Mouse (Mus musculus): ENCODE results near the gene C1rl. TPM values are rescaled to one million over a fixed set of nuclear protein-coding genes. Genes with fewer than 3 reads are reported as not detected.
"Not testable (repeated sequence)": the region's sequence is repeated elsewhere in the genome, so short reads cannot be mapped to it uniquely, and the experiment has no call there.

C1rl gene
- under 1 TPM; 0.39 to 0.67 (median 0.60) TPM for total RNA-seq (2022)

DNA sequence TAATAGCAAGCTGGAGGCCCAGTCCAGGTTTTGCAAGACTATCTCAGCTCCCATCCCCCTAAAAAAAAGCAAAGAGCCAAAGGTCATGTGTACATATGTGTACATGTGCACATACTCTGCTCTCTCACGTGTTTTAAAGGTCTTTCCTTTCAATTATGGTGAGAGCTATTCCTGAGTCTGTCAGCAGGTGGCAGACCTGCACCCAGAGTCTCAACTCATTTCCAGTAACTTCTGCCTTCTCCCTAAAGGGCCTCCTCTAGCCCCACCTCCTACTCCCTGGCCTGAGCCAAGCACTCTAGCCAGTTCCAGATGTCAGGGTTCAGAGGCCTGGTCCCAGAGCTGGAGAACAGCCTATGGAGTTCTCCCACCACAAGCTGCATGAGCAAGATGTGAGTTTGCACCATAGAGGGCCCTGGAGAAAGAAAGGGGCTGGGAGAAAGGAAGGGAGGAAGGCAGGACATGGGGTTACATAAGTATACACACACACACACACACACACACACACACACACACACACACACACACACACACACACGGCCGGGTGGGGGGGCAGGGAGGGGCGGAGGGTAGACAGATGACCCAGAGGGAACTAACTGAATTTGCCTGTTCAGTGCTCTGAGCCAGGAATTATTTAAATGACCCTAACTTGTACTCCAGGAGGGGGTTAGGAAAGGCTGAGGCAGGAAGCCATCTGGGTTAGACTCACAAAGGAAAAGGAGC is at the start of gene C1rl:
C1rl (plus strand) TSS at position 272 of the 720 bp plus-strand sequence.
- peak; percentile 37 to 69 for DNase-seq (ENCODE audit: low spot score in 2 of 2)

DNA sequence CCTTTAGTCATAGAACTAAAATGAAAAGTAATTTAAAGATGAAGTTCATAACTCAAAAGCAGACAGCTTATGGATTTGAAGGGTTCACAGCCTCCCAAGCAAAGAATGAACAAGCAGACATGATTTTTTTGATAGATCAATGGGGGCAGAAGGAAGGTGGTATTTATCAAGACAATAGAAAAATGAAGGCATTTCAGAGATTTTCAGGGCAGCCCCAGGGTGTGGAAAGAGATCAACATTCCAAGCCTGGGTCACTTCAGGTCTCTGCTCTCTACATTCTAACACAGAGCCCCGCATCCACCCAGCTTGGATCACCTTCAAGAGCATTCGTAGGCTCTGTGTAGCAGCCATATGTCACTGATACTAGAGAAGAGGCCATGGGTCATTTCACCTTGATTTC is 49.6 kb upstream of the C1rl start:
- DNase-seq (ENCODE audit: low spot score in 2 of 2) = no peak

DNA sequence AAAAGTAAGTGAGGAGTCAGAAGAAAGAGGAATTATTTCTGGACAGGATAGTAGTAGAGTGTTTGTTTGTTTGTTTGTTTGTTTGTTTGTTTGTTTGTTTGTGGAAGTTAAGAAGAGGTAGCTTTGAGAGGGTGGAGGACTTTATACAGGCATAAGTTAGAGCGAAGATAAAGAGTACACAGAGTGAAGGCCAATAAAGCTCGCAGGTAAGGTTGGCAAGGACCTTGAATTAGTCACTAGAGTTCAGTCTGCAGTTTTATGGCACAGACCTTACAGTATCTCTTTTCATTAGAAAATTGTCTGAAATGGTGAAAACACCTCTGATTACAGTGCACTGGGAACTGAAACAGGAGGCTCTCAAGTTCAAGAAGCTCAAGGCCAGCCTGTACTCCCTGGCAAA is 46.9 kb upstream of the C1rl start:
- DNase-seq (ENCODE audit: low spot score in 2 of 2) = no peak

DNA sequence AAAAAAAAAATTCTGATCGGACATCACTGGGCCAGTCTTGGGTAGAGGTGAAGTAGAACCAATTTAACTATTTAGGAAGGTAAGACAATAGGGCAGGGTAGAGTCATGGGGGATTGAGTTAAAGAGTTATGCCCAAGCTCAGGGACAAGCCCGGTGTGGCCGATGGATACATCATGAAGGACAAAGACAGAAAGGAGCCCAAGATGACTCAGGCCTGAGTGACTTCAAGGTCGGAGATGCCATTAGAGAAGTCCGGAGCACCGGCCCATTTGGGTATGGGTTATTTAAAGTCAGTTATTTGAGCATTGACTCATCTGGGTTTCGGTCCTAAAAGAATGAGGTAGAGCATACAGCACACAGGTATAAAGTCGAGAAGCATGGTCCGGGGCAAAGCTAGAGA is 46.5 kb upstream of the C1rl start:
- no peak for DNase-seq (ENCODE audit: low spot score in 2 of 2)

DNA sequence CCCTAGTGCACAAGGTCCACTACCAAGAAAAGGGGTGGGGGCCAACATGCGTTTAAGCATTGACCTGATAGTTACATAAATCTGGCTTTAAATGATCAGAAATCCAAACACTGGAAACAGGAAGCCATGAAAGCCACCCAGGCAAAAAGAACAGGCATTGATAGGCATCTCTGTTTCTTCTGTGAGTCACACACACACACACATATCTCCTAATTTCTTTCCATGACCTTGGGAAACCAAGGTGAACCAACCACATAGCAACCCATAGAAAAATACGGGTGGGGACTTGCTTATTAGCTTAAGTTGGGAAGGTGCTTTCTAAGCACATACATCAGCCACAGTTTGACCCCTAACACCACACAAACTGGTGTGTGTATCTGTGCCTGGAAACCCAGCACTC is 45.6 kb upstream of the C1rl start:
- DNase-seq (ENCODE audit: low spot score in 2 of 2) = no peak

DNA sequence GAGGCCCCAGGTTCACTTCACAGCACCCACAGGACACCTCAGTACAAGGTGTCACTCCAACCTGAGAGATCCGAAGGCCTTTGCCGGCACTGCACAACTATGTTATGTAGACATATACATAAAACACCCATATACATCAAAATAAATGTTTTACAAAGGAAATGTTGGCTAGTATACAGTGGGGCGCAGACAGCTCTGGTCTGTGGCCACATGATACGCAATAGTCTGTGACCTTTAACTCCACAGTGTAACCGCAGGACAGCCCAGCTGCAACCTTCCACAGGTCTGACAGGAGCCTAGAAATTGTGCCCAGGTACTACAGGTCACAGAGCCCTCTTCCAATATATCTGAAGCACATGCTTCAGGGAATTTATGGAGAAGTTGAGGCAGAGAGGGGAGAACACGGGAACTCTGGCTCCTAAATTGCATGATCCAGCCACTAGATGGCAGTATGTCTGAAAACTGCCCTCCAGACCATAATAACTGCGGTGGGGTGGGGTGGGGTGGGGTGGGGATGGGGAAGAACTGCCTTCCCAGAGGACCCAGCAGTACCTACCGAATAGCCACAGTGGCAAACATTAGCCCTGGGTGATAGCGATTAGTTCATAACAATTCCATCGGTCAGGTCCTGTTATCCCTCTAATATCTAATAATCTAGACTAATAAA is 44.6 kb upstream of the C1rl start:
- DNase-seq (ENCODE audit: low spot score in 2 of 2) = no peak

DNA sequence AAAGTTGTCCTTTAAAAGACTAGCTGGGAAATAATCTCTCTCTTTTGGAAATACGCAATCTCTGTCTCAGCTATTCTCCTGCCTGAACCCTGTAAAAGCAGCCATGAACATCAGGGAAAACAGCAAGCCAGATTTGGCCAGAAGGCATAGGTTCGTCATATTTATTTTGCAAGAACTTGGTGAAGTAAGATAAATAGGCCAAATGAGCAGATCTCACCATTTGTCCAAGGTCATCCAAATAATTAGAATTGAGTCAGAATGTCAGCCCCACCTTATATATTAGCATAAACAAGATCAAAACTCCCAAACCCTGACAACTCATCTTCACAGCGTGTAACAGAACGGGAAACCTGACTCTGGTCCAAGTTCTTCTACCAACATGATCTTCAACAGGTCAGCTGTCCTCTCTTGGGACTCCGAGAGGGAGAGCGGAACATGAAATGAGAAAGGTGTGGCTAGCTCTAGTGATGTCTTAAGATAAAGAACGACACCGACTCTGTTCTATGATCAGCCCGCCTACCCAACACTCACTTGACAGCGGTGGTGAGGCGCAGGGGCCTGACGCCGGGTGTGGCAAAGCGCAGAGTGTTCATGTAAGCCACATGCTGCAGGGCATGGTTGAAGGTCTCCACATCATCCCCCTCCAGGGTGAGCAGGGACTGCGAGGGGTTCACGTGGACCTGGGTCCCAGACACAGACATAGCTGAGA is 43.8 kb upstream of the C1rl start:
- no peak for DNase-seq (ENCODE audit: low spot score in 2 of 2)

DNA sequence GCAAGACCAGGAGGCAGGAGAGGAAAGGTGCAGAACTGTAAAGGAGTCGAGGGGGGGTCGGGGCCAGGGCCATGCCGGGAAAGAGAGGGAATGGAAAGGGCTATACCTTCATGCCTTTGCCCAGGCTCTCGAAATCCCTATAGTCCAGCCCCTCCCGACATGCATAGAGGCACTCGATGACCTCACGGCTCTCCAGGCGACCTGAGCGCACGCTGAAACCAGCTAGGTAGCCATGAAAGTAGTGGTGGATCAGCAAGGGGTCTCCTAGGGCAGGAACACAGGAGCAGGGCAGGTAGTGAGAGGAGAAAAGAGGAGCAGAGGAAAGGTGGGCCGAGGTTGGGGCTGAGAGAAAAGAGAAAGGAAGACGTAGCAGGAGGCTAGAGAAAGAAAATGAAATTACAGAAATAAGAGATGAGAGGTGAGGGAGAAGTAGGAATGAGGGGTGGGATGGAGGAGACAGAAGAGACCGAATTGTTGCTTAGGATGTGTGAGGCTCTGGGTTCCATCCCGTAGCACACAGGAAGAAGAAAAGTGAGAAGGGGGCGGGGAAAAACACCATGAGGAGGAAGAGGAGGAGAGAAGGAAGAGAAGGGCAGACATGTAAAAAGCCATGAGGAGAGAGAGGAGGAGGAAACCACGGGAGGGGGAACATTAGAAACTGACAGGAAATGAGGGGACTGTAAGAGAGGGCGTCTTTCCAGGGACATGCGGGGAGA is 43.1 kb upstream of the C1rl start:
- DNase-seq (ENCODE audit: low spot score in 2 of 2) = no peak

DNA sequence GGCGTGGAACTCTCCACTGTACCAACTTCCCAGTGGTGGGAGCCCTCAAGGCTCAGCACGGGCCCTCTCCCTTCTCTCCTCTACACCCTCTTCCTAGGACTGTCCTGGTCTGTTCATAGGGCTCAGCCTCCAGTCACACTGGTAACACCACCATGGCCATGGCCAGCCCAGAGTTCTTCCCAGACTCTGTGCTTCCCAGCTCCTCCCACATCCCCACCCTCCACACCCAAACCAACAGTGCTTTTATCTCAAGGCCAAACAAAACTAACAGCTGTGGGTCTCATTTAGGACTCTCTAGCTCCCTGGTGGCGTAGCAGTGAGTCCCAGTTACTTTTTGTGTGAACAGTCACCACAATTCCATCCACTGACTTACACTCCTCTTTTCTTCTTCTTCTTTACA is 40.9 kb upstream of the C1rl start:
- DNase-seq (ENCODE audit: low spot score in 2 of 2) = no peak

DNA sequence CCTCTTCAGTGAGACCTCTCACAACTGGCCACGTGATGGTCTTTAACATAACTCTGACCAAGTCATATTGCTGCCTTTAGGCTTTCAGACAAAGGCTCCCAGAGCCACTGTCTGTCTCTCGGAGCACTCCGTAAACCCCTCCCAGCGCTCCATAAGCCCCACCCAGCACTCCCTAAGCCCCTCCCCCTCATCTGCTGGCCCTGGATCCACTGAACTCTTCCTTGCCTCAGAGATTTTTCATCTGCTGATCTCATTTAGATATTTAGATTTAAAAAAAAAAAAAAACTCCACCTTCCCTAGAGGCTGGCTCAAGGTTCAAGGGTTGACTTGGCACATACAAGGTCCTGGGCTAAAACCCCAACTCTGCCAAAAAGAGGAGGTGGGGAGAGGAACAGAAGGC is 39.2 kb upstream of the C1rl start:
- no peak for DNase-seq (ENCODE audit: low spot score in 2 of 2)

DNA sequence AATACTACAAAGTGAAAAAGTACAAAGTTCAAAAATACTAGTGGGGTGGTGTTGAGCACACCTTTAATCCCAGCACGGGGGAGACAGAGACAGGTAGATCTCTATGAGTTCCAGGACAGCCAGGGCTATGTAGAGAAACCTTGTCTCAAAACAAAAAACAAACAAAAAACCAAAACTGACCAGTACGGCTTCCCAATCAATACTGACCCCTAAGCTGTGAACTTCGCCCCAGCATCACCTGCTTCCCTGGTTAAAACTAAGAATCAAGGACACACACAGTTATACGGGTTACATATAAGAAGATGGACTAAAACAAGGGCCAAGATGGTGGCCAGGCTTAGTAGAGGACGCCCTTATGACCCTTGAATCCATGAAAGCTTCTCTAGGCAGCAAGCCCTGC is 36.7 kb upstream of the C1rl start:
- DNase-seq (ENCODE audit: low spot score in 2 of 2) = no peak

DNA sequence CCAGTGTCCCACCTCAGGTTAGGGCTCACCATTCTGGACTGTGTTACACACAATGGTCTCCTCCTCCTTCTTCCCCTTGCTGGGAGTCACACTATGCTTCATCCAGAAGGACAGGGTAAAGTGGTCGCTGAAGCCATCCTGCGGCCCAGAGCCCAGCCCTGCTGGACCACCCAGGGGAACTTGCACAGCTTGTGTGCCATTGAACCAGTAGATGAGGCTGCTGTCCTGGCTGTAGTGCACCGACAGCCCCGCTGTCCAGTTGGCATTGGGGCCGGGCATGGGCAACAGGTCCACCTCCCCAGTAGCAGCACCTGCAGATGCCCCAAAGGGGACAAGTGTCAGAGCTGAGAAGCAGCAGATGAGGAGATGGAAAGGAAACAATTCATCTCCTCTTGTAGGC is 35.1 kb upstream of the C1rl start:
- DNase-seq (ENCODE audit: low spot score in 2 of 2) = no peak

DNA sequence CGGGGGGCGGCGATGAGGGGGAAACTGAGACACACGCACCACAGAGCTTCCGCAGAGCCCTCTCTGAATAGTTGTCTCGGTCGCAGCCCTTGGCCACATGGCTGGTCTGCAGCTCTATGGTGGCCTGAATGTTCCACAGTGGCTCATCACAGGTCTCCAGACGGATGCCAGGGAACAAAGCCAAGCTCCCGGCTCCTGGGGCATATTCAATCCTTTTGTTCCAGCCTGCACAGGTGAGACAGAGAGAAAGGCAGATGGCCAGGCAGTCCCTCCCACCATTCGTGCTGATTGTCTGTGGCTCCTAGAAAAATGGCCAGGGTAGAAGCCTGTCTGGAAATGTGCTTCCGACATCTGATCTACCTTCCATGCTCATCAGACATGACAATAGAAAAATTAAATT is 34.4 kb upstream of the C1rl start:
- no peak for DNase-seq (ENCODE audit: low spot score in 2 of 2)

DNA sequence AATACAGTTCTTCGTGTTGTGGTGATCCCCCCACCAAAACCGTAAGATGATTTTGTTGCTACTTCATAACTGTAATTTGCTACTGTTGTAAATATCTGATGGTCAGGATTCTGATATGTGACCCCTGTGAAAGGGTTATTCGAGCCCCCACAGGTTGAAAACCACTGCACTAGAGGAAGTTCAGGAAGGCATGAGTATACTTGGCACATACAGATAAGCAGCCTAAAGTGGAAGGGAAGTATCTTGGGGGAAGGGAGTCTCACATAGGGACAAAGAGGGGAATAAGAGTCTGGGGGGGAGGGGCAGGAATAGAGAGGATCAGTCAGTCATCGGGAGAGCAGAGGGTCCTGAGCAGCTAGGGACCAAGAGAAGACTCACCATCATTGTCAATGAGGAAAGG is 33.5 kb upstream of the C1rl start:
- no peak for DNase-seq (ENCODE audit: low spot score in 2 of 2)

DNA sequence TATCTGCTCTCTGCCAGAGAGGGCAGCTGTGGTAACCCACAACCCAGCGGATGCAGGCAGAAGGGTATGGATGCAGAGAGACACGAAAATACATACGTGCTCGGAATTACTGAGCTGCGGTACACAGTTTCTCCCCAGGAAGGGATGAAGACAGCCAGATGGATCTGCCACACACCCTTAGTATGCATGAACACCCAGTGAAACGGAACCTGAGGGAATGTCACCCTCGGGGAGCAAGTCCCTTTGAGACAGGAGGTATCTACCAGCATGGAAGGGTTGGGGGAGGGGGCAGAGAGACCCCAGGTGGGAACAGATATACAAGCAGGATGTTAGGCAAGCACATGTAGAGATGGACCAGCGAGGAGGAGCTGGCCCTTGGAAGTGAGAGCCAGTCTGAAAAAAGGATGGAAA is 29.0 kb upstream of the C1rl start:
- DNase-seq (ENCODE audit: low spot score in 2 of 2) = peak in 1 of 2 experiments; percentile 28

DNA sequence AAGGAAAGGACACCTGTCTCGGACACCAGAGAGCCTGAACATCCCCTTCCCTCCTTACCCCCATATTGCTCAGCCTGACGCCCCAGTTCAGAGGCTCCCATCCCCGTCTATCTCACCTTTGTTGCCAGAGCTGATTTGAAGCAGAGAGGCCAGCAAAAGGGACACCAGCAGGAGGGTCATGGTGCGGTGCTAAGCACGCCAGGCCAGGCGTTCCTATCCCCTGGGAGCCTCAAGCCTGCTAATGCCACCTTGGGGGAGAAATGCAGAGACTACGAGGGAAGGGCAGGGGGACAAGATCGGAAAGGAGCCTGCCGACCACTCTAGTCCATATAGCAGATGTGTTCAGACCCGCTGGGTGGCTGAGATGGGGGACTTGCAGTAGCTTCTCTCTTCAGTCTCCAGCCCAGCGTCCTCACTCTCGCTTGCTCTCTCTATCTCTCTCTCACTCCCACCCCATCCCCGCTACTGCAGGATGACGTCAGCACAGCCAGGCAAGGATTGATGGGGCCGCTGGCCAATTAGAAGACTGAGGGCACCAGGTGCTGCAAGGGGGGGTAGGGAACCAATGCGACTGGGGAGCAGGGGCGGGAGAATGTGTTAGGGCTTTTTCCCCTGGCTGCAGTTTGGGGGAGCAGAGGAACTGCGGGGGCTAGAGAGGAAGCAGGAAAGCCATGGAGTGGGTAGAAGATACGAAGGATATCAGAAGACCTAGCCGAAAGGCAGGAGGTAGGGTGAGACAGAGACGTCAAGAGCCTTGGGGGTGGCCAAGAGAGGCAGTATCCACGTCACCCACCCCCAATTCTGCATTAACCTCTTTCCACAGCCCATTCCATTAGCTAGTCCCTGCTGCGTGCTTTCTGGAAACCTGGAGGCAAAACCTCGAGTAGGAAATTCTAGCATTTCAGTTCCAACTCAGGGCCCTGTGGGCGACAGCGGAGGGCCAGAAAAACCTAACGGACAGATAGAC is 28.3 kb upstream of the C1rl start, which contains the start of gene Clstn3:
Clstn3 (minus strand) TSS at position 490 of the 967 bp plus-strand sequence.
- peak; percentile 92 to 94 for DNase-seq (ENCODE audit: low spot score in 2 of 2)

DNA sequence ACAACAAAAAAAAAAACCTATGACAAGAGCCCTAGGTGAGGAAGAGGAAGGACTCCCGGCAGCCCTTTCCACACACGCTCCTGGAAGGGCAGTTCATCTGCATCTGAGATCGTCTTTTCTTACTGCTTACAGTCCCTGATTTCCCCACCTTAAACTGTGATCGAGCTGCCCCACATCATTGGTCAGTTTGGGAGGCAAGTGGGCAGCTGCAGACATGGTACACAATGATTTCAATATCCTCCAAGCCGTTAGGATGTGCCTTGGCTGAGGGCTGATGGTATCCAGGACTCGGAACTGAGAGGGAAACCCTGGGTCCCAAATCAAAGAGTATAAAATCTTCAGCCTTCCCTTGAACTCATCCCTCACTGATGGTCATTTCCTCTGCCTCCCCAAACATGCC is 27.6 kb upstream of the C1rl start:
- no peak for DNase-seq (ENCODE audit: low spot score in 2 of 2)

DNA sequence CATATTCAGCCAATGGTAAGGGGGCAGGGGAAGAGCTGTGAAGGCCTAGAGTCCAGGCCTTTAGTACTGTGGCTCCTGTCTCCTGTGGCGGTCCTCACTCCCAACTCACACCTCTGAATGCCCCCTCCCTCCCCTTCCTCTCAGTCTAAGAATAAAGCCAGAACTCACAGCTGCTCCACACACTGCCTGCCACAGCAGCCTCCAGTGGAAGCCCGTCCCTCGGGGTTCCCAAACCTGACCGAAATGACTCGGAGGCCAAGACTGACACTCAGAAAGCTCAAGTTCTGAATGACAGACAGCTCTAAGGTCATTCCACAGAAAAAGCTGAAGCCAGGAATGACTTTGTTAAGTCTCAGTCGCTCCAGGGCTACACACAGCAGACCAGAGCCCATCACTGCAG is 27.2 kb upstream of the C1rl start:
- no peak for DNase-seq (ENCODE audit: low spot score in 2 of 2)

DNA sequence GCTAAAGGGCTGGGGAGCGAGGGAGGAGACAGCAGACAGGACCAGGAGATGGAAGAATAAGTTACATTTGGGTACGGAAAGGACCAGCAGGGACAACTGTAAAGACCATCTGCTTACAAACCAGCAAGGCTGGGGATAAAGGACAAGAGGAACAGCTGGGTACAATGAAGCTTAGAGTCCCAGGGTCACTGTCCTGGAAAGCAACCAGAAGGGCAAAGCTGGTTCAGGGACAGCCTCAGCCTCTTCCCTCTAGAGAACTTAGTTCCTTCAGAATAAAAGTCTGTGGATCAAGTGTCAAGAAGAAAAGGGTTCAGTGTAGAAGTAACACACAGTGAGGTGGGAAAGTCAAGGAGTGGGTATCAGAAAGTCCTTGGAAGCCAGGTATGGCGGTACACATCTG is 21.8 kb upstream of the C1rl start:
- no peak for DNase-seq (ENCODE audit: low spot score in 2 of 2)

DNA sequence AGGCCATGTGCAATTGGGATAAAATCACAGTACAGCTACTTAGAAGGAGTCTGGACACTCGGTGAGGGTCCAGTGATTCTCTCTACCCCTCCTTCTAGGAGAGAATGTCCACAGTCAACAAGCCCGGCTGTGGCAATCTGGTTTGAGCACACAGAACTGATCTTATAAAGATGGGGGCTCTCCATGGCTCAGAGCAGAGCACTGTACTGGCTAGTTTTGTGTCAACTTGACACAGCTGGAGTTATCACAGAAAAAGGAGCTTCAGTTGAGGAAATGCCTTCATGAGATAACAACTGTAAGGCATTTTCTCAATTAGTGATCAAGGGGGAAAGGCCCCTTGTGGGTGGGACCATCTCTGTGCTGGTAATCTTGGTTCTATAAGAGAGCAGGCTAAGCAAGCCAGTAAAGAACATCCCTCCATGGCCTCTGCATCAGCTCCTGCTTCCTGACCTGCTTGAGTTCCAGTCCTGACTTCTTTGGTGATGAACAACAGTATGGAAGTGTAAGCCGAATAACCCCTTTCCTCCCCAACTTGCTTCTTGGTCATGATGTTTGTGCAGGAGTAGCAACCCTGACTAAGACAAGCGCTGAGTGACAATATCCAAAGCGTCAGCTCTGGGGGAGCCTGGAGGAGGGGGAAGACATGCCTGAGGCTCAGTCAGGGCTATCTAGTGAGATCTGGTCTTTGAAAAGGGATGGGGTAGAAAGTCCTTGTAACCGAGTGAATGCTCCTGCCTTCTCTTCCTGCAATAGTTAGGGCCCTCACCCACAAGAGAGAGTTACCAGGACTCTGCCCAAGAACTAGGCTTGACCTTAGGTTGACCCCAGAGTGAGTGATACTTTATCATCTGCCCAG is 20.9 kb upstream of the C1rl start:
- DNase-seq (ENCODE audit: low spot score in 2 of 2) = not testable (repeated sequence)

Measured in layer of hippocampus, adult 8-10 months (tissue).